Comparison of ENCODE assay signal across 10 mouse cellular contexts in the genomic region with DNA sequence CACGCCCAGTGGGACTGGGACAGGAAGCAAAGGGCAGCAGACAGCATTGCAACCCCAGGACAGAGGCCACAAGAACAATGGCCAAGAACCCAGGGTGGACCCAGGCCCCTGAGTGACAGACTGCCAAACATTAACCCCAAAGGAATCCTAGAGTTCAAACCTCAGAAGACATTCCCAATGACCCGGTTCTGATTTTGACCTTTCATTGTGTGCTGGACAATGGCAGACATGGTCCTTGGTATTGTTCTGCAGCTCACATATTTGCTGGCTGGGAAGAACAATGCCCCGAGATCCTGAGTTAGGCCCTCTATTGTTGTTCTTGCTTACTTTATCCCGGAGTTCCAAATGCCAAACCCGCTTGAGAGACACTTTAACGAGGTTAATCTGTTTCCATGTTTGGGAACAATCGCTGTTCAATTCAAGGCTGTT. TPM values are rescaled to one million over a fixed set of nuclear protein-coding genes. Genes with fewer than 3 reads are reported as not detected.
DNase-seq lines count a peak whose midpoint lies in the region; ATAC-seq and TF ChIP-seq lines count a peak whose summit lies in the region.
"Had no signal": no experiment of that assay in that cellular context is flagged by ENCODE, and none has a peak within 500 bp of the region (broad histone marks: within the 10 kb centered on the region; RNA-seq: fewer than 3 reads in every experiment).

No protein-coding gene starts in this region.

- in situ Hi-C loops in ES-E14 (cut with MboI; ENCODE audit: low sequenced_read_pairs in 2 of 2, unreplicated experiment in 2 of 2), result loop anchor here (25.0 kb wide), 1 partner anchor 1079 kb away; a partner anchor contains a TSS

- peaks cover 42% of the 10 kb centered on the region for H3K4me1 ChIP-seq in heart, embryonic 12.5 days (replicated peaks)
- H3K4me1 ChIP-seq in ES-E14 (ENCODE audit: control insufficient read depth in 2 of 2, insufficient read depth in 2 of 2, low read length in 2 of 2, poor library complexity in 1 of 2), result peaks cover 0 to 8% of the 10 kb centered on the region in 2 experiments; a peak in 1 of 4 replicates
- peaks cover 56% of the 10 kb centered on the region for H3K4me1 ChIP-seq in heart, embryonic 13.5 days

- no peaks in the 10 kb centered on the region for H3K27me3 ChIP-seq in heart, embryonic 12.5 days (replicated peaks)
- H3K27me3 ChIP-seq in heart, embryonic 13.5 days (replicated peaks), result no peaks in the 10 kb centered on the region

- WGBS in heart, embryonic 12.5 days, result 57% methylated on average over 7 of the region's 7 CpGs
- 57% methylated on average over 7 of the region's 7 CpGs for WGBS in heart, embryonic 13.5 days

- intact Hi-C loops in heart, postnatal 36 days (cut with DNase I), result no loop called here

- H3K4me3 ChIP-seq in heart, embryonic 12.5 days, result peak overlapping the region; percentile 9
- no peak overlapping the region for H3K4me3 ChIP-seq in ES-E14 (ENCODE audit: insufficient read depth in 1 of 2, low read depth in 1 of 2, low read length in 2 of 2, poor library complexity in 1 of 2, severe bottlenecking in 1 of 2)
- H3K4me3 ChIP-seq in heart, embryonic 13.5 days, result peak overlapping the region; percentile 84; the same call in 1 of the 2 replicates

- no peaks in the 10 kb centered on the region for H3K9me3 ChIP-seq in heart, embryonic 12.5 days (replicated peaks)
- no peaks in the 10 kb centered on the region for H3K9me3 ChIP-seq in ES-E14 (ENCODE audit: control insufficient read depth, insufficient read depth, low read depth, low read length)
- H3K9me3 ChIP-seq in heart, embryonic 13.5 days, result no peaks in the 10 kb centered on the region

- H3K36me3 ChIP-seq in heart, embryonic 12.5 days, result peaks cover 12% of the 10 kb centered on the region
- no peaks in the 10 kb centered on the region for H3K36me3 ChIP-seq in ES-E14 (ENCODE audit: control insufficient read depth, insufficient read depth, low read length, poor library complexity, severe bottlenecking)
- H3K36me3 ChIP-seq in heart, embryonic 13.5 days, result peaks cover 22% of the 10 kb centered on the region

- H3K27ac ChIP-seq in heart, embryonic 12.5 days (ENCODE audit: poor library complexity, severe bottlenecking), result no peak overlapping the region
- H3K27ac ChIP-seq in ES-E14 (ENCODE audit: insufficient read depth, low read depth, low read length, poor library complexity, severe bottlenecking), result no peak overlapping the region
- peak overlapping the region; percentile 22; the same call in 1 of the 2 replicates for H3K27ac ChIP-seq in heart, embryonic 13.5 days (replicated peaks)
- H3K27ac ChIP-seq: liver, embryonic 14.5 days had no signal

- H3K9ac ChIP-seq in heart, embryonic 12.5 days, result no peak overlapping the region
- H3K9ac ChIP-seq in ES-E14 (ENCODE audit: insufficient read depth, low read depth, low read length, poor library complexity, severe bottlenecking), result no peak overlapping the region
- H3K9ac ChIP-seq in heart, embryonic 13.5 days, result peak overlapping the region; percentile 28; the same call in 1 of the 2 replicates
- H3K9ac ChIP-seq: liver, embryonic 14.5 days had no signal

- peak overlapping the region; percentile 95 for H3K4me2 ChIP-seq in heart, embryonic 12.5 days
- H3K4me2 ChIP-seq in heart, embryonic 13.5 days, result peak overlapping the region; percentile 91

- no peak for DNase-seq in heart, postnatal 36 days
- DNase-seq in ES-E14 (ENCODE audit: low read depth, low spot score), result peak; percentile 16
- DNase-seq in kidney, postnatal 10 days, result peak; percentile 64
- no peak for DNase-seq in ovary, postnatal 14 days (ENCODE audit: low spot score)
- DNase-seq in urinary bladder, postnatal 14 days (ENCODE audit: low spot score), result no peak
- DNase-seq: thymus, postnatal 4 days had no signal

- no peak for ATAC-seq in heart, embryonic 12.5 days (ENCODE audit: insufficient number of reproducible peaks, low FRiP score)
- no peak for ATAC-seq in heart, embryonic 13.5 days (ENCODE audit: extremely low read depth, insufficient number of reproducible peaks, low FRiP score, low TSS enrichment)
- ATAC-seq: forebrain, embryonic 14.5 days had no signal

TF ChIP-seq in ES-E14, 5 proteins besides CTCF, POLR2A, EP300 and RAD21:
- no peak for TF ChIP-seq MAFK (IDR thresholded peaks at IDR 0.05; ENCODE audit: insufficient read depth, low read depth, low read length)
- TF ChIP-seq CHD2 (IDR thresholded peaks at IDR 0.05; ENCODE audit: low read depth, low read length), result peak; percentile 21; the same call in 1 of the 2 replicates
- TF ChIP-seq HCFC1 (IDR thresholded peaks at IDR 0.05; ENCODE audit: borderline replicate concordance, insufficient read depth, low read length), result no peak; the same call in 1 of the 2 replicates

RNA-seq across cellular contexts. Expression of a gene that starts 4.0 kb away (rescaled TPM):
- polyA plus RNA-seq in heart, embryonic 12.5 days (2016; fragmentation: Nextera tagmentation; extraction: Ambion mirVana), result 117 and 129 TPM in 2 replicates
- total RNA-seq in heart, postnatal 36 days (2021), result 100 to 1,000 TPM; 228 to 282 TPM
- total RNA-seq in ES-E14 (2012; rRNA removed), result 40.7 and 102 TPM in 2 replicates
- polyA plus RNA-seq in heart, embryonic 13.5 days (2015; fragmentation: Nextera tagmentation; extraction: Ambion mirVana), result 66.9 and 71.5 TPM in 2 replicates

RNA-seq across cellular contexts. Expression of a gene that starts 4.0 kb away (rescaled TPM):
- polyA plus RNA-seq in heart, embryonic 12.5 days (2016; fragmentation: Nextera tagmentation; extraction: Ambion mirVana), result 240 and 249 TPM in 2 replicates
- 100 to 1,000 TPM; 371 to 526 TPM for total RNA-seq in heart, postnatal 36 days (2021)
- total RNA-seq in ES-E14 (2012; rRNA removed), result 85.7 and 198 TPM in 2 replicates
- 164 TPM in 2 replicates for polyA plus RNA-seq in heart, embryonic 13.5 days (2015; fragmentation: Nextera tagmentation; extraction: Ambion mirVana)

Comparison
In these comparisons a context has a peak if more than half of its experiments do, and no peak if none do; other contexts are left out.
1. H3K4me3 ChIP-seq: peak in heart, embryonic 12.5 days (single experiment) and heart, embryonic 13.5 days (single experiment); none in ES-E14 (0 of 2).
2. DNase-seq: peak in ES-E14 (single experiment) and kidney, postnatal 10 days (single experiment); none in heart, postnatal 36 days (0 of 2), ovary, postnatal 14 days (single experiment) and urinary bladder, postnatal 14 days (single experiment).